Mouse (Mus musculus): ENCODE data around the gene Rpl13. TPM values are rescaled to one million over a fixed set of nuclear protein-coding genes. Genes with fewer than 3 reads are reported as not detected.

Rpl13 gene
- polyA plus RNA-seq, 1 experiment = 864 TPM

DNA sequence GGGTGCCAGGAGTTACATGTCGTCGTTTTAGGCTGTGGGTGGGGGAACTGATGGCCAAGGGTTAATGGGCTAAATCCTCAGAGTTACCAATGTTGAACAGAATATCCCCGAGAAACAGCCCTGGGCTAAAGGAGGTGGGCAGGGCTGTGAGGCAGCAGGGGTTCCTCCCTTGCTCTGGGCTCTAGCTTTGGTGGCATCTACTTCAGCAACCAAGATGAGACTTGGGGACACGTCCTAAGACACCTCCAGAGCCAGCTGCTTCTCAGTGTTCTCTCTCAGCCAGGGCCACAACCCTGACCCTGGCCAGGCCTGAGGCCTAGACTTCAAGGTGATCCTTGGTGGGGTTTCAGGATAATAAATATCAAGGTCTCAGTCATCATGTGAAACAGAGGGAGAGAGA lies 36.6 kb downstream of the Rpl13 start:
- WGBS = 65% methylated on average over 4 of the region's 4 CpGs
- no peak overlapping the region for H3K4me3 ChIP-seq (replicated peaks; ENCODE audit: insufficient read depth, low read depth, low read length)
- no peak for DNase-seq
- no peaks in the 10 kb centered on the region for H3K27me3 ChIP-seq (ENCODE audit: control insufficient read depth, insufficient read depth, low read length)
- TF ChIP-seq POLR2A (IDR thresholded peaks at IDR 0.05; ENCODE audit: borderline replicate concordance, insufficient read depth, low read length) (no peak), CTCF (IDR thresholded peaks at IDR 0.05; ENCODE audit: borderline replicate concordance, insufficient read depth, low read depth, low read length) (no peak)
- H3K27ac ChIP-seq (ENCODE audit: insufficient read depth, low read length) = no peak overlapping the region
- peaks cover 19% of the 10 kb centered on the region for H3K4me1 ChIP-seq (ENCODE audit: control insufficient read depth, insufficient read depth, low read length)

DNA sequence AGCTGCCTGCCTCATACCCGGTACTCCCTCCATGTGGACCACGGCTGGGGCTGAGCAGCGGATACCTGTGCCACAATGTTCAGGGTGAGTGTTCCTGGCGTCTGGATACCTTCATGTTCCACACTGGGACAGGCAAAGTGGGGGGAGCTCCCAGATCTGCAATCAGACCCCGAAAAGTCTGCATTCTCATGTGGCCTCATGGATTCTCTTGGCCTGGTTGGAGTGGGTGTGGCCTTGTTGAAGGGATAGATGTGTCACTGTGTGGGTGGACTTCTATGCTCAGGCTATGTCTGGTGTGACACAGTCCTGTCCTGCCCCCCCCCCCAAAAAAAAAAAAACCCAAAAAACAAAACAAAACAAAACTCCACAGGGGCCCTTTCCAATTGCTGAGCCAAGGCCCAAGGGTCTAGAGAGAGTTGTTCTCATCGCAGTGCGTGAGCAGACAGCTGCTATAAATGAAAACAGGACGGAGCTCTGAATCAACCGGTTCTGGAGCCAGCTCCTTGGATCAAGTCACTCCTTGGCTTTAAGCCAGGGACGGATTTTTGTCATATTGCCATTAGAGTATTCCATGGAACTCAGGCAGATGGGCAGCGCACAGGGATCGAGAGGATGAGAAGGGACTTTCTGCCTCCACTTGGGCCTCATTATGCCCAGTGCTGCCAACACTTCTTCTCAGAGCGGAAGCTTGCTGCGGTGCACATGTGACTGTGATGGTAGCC lies 39.8 kb downstream of the Rpl13 start:
- peak; percentile 68 to 90 for DNase-seq
- 27% methylated on average over 14 of the region's 14 CpGs for WGBS
- TF ChIP-seq CTCF (IDR thresholded peaks at IDR 0.05; ENCODE audit: borderline replicate concordance, insufficient read depth, low read depth, low read length) (no peak), POLR2A (IDR thresholded peaks at IDR 0.05; ENCODE audit: borderline replicate concordance, insufficient read depth, low read length) (no peak)
- Histone ChIP-seq H3K4me1 (ENCODE audit: control insufficient read depth, insufficient read depth, low read length) (peaks cover 12% of the 10 kb centered on the region), H3K4me3 (replicated peaks; ENCODE audit: insufficient read depth, low read depth, low read length) (no peak overlapping the region), H3K27ac (ENCODE audit: insufficient read depth, low read length) (no peak overlapping the region), H3K27me3 (ENCODE audit: control insufficient read depth, insufficient read depth, low read length) (no peaks in the 10 kb centered on the region)

DNA sequence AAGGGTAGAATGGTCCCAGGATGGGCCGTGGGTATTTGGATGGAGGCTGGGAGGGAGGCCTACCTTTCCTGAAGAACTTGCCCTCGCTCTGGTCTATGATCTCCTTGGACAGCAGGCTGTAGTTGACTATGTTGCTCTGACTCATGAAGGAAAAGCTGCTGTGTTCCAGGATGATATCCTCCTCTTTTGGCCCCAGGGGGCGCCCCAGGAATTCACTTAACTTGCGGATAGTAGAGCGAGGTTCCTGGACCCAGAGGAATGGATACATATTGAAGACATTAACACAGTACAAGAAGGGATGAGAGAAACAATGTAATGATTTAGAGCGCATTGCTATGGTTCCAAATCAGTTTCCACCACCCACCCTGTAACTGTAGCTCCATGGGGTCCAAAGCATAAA lies 43.1 kb downstream of the Rpl13 start:
- Histone ChIP-seq H3K4me1 (ENCODE audit: control insufficient read depth, insufficient read depth, low read length) (peaks cover 12% of the 10 kb centered on the region), H3K4me3 (replicated peaks; ENCODE audit: insufficient read depth, low read depth, low read length) (no peak overlapping the region), H3K27ac (ENCODE audit: insufficient read depth, low read length) (no peak overlapping the region), H3K27me3 (ENCODE audit: control insufficient read depth, insufficient read depth, low read length) (no peaks in the 10 kb centered on the region)
- no peak for DNase-seq
- WGBS = 67% methylated on average over 6 of the region's 6 CpGs
- TF ChIP-seq CTCF (IDR thresholded peaks at IDR 0.05; ENCODE audit: borderline replicate concordance, insufficient read depth, low read depth, low read length) = no peak
- TF ChIP-seq POLR2A (IDR thresholded peaks at IDR 0.05; ENCODE audit: borderline replicate concordance, insufficient read depth, low read length) = no peak

DNA sequence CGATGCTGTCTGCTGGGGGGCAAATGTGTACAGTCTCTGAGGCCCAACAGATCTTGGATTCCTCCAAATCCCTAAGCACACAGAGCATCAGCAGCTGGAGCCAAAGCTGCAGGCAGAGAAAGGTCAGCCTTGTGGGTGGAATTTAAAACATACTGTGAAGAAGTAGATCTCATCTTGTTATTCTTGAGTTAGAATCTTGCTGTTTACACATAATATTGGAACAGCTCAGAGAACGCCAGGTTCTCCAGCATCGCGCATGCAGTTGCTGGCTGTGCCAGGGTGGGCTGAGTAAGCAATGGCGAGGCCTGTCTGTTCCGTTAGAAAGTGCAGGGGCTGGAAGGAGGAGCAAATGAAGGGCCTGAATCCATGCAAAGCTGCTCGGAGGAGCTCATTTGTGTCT lies 44.2 kb downstream of the Rpl13 start:
- no peak for DNase-seq
- Histone ChIP-seq H3K4me3 (replicated peaks; ENCODE audit: insufficient read depth, low read depth, low read length) (no peak overlapping the region), H3K4me1 (ENCODE audit: control insufficient read depth, insufficient read depth, low read length) (peaks cover 12% of the 10 kb centered on the region), H3K27ac (ENCODE audit: insufficient read depth, low read length) (no peak overlapping the region), H3K27me3 (ENCODE audit: control insufficient read depth, insufficient read depth, low read length) (no peaks in the 10 kb centered on the region)
- WGBS = 80% methylated on average over 7 of the region's 7 CpGs
- no peak for TF ChIP-seq POLR2A (IDR thresholded peaks at IDR 0.05; ENCODE audit: borderline replicate concordance, insufficient read depth, low read length)
- no peak for TF ChIP-seq CTCF (IDR thresholded peaks at IDR 0.05; ENCODE audit: borderline replicate concordance, insufficient read depth, low read depth, low read length)

DNA sequence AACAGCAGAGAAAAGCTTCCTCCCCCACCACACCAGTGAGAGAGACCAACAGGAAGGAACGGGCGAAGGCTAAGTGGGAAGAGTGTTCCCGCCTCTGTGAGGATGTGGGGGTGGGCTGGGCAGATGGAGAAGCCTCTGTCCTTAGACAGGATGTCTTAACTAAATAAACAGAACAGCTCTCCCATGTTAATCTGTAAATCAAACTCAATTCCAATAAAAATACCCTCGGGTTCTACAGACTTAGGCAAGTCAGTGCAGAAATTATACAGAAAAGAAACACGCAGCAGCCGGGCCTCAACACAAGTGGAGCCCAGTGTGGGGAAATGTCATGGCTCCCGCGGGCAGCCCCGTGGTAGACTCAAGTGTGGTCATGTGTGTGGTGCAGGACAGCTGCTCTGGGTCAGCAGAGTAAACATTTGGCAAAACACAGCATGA lies 48.6 kb downstream of the Rpl13 start:
- Histone ChIP-seq H3K27ac (ENCODE audit: insufficient read depth, low read length) (no peak overlapping the region), H3K27me3 (ENCODE audit: control insufficient read depth, insufficient read depth, low read length) (no peaks in the 10 kb centered on the region), H3K4me3 (replicated peaks; ENCODE audit: insufficient read depth, low read depth, low read length) (no peak overlapping the region), H3K4me1 (ENCODE audit: control insufficient read depth, insufficient read depth, low read length) (no peaks in the 10 kb centered on the region)
- TF ChIP-seq POLR2A (IDR thresholded peaks at IDR 0.05; ENCODE audit: borderline replicate concordance, insufficient read depth, low read length) (no peak), CTCF (IDR thresholded peaks at IDR 0.05; ENCODE audit: borderline replicate concordance, insufficient read depth, low read depth, low read length) (no peak)
- WGBS = 67% methylated on average over 9 of the region's 9 CpGs
- DNase-seq = no peak

Other genes with a start within 250 kb of the Rpl13 start
- gene Ankrd11, start 60.1 kb upstream of the Rpl13 start, polyA plus RNA-seq (2012; rRNA removed) = 104 and 105 TPM in 2 replicates
- gene Spg7, start 39.4 kb upstream of the Rpl13 start, polyA plus RNA-seq (2012; rRNA removed) = 103 and 104 TPM in 2 replicates
- 6.2 and 7.1 TPM in 2 replicates for gene Cpne7, start 15.0 kb downstream of the Rpl13 start, polyA plus RNA-seq (2012; rRNA removed)
- 0.39 and 0.60 TPM in 2 replicates for gene Sult5a1, start 56.0 kb downstream of the Rpl13 start, polyA plus RNA-seq (2012; rRNA removed)
- 0.16 and 0.59 TPM in 2 replicates for gene Dpep1, start 83.9 kb downstream of the Rpl13 start, polyA plus RNA-seq (2012; rRNA removed)
- gene Chmp1a, start 110.4 kb downstream of the Rpl13 start, polyA plus RNA-seq (2012; rRNA removed) = 95.0 and 98.2 TPM in 2 replicates
- 6.4 TPM in 2 replicates for gene Spata33, start 110.5 kb downstream of the Rpl13 start, polyA plus RNA-seq (2012; rRNA removed)
- 92.1 and 97.0 TPM in 2 replicates for gene Cdk10, start 122.5 kb downstream of the Rpl13 start, polyA plus RNA-seq (2012; rRNA removed)
- gene Spata2l, start 133.9 kb downstream of the Rpl13 start, polyA plus RNA-seq (2012; rRNA removed) = 18.5 and 22.1 TPM in 2 replicates
- gene Zfp276, start 151.8 kb downstream of the Rpl13 start, polyA plus RNA-seq (2012; rRNA removed) = 33.5 and 36.8 TPM in 2 replicates
- 83.7 and 86.7 TPM in 2 replicates for gene Vps9d1, start 152.0 kb downstream of the Rpl13 start, polyA plus RNA-seq (2012; rRNA removed)
- gene Fanca, start 216.2 kb downstream of the Rpl13 start, polyA plus RNA-seq (2012; rRNA removed) = 3.9 and 4.5 TPM in 2 replicates
- gene Spire2, start 230.4 kb downstream of the Rpl13 start, polyA plus RNA-seq (2012; rRNA removed) = 33.0 and 36.4 TPM in 2 replicates